Mouse (Mus musculus): Measurements from ENCODE around the gene Vps16. TPM values are rescaled to one million over a fixed set of nuclear protein-coding genes. Genes with fewer than 3 reads are reported as not detected.

The Vps16 gene
- 208 and 223 TPM in 2 replicates for total RNA-seq (2017)

GRCm38 (mm10) chr2:130424126-130424853 is at the start of gene Vps16, which contains the start of gene Pced1a:
Gene Vps16, plus strand, starts transcription at chr2:130424339.
Gene Pced1a, minus strand, starts transcription at chr2:130424701.
- ATAC-seq (ENCODE audit: extremely low read depth, insufficient number of reproducible peaks, low FRiP score, poor library complexity, severe bottlenecking): peak; percentile 72

GRCm38 (mm10) chr2:130374951-130375350 is 49.2 kb upstream of the Vps16 start:
- ATAC-seq (ENCODE audit: extremely low read depth, insufficient number of reproducible peaks, low FRiP score, poor library complexity, severe bottlenecking): no peak

- no peak for ATAC-seq (ENCODE audit: extremely low read depth, insufficient number of reproducible peaks, low FRiP score, poor library complexity, severe bottlenecking)
Measured at GRCm38 (mm10) chr2:130383205-130383604, 40.9 kb upstream of the Vps16 start.

- ATAC-seq (ENCODE audit: extremely low read depth, insufficient number of reproducible peaks, low FRiP score, poor library complexity, severe bottlenecking): no peak
Measured at GRCm38 (mm10) chr2:130383895-130384294, 40.2 kb upstream of the Vps16 start.

- no peak for ATAC-seq (ENCODE audit: extremely low read depth, insufficient number of reproducible peaks, low FRiP score, poor library complexity, severe bottlenecking)
Measured at GRCm38 (mm10) chr2:130386212-130386611, 37.9 kb upstream of the Vps16 start.

- ATAC-seq (ENCODE audit: extremely low read depth, insufficient number of reproducible peaks, low FRiP score, poor library complexity, severe bottlenecking): no peak
Measured at GRCm38 (mm10) chr2:130388796-130389195, 35.3 kb upstream of the Vps16 start.

- no peak for ATAC-seq (ENCODE audit: extremely low read depth, insufficient number of reproducible peaks, low FRiP score, poor library complexity, severe bottlenecking)
Measured at GRCm38 (mm10) chr2:130390993-130391625, 33.0 kb upstream of the Vps16 start.

- ATAC-seq (ENCODE audit: extremely low read depth, insufficient number of reproducible peaks, low FRiP score, poor library complexity, severe bottlenecking): no peak
Measured at GRCm38 (mm10) chr2:130392836-130393235, 31.3 kb upstream of the Vps16 start.

- no peak for ATAC-seq (ENCODE audit: extremely low read depth, insufficient number of reproducible peaks, low FRiP score, poor library complexity, severe bottlenecking)
Measured at GRCm38 (mm10) chr2:130395696-130396095, 28.4 kb upstream of the Vps16 start.

- ATAC-seq (ENCODE audit: extremely low read depth, insufficient number of reproducible peaks, low FRiP score, poor library complexity, severe bottlenecking): no peak
Measured at GRCm38 (mm10) chr2:130397186-130397985, 26.8 kb upstream of the Vps16 start, which contains the start of gene Cpxm1. Gene Cpxm1, minus strand, starts transcription at chr2:130397574.

GRCm38 (mm10) chr2:130398091-130398490 is 26.0 kb upstream of the Vps16 start:
- no peak for ATAC-seq (ENCODE audit: extremely low read depth, insufficient number of reproducible peaks, low FRiP score, poor library complexity, severe bottlenecking)

GRCm38 (mm10) chr2:130400046-130400445 is 24.1 kb upstream of the Vps16 start:
- ATAC-seq (ENCODE audit: extremely low read depth, insufficient number of reproducible peaks, low FRiP score, poor library complexity, severe bottlenecking): no peak

- no peak for ATAC-seq (ENCODE audit: extremely low read depth, insufficient number of reproducible peaks, low FRiP score, poor library complexity, severe bottlenecking)
Measured at GRCm38 (mm10) chr2:130401891-130402290, 22.2 kb upstream of the Vps16 start.

- ATAC-seq (ENCODE audit: extremely low read depth, insufficient number of reproducible peaks, low FRiP score, poor library complexity, severe bottlenecking): no peak
Measured at GRCm38 (mm10) chr2:130404939-130405338, 19.2 kb upstream of the Vps16 start, which contains the start of the genes Gm28372 and 1700020A23Rik. Gene Gm28372, plus strand, starts transcription at chr2:130405239. Gene 1700020A23Rik, plus strand, starts transcription at chr2:130405259.

- no peak for ATAC-seq (ENCODE audit: extremely low read depth, insufficient number of reproducible peaks, low FRiP score, poor library complexity, severe bottlenecking)
Measured at GRCm38 (mm10) chr2:130406178-130406577, 18.0 kb upstream of the Vps16 start, which contains the start of gene Tmem239. Gene Tmem239, plus strand, starts transcription at chr2:130406478.

GRCm38 (mm10) chr2:130408194-130408593 is 15.9 kb upstream of the Vps16 start:
- ATAC-seq (ENCODE audit: extremely low read depth, insufficient number of reproducible peaks, low FRiP score, poor library complexity, severe bottlenecking): no peak

GRCm38 (mm10) chr2:130411558-130412495 is 12.3 kb upstream of the Vps16 start:
- ATAC-seq (ENCODE audit: extremely low read depth, insufficient number of reproducible peaks, low FRiP score, poor library complexity, severe bottlenecking): peak; percentile 73

GRCm38 (mm10) chr2:130412775-130413174 is 11.4 kb upstream of the Vps16 start:
- no peak for ATAC-seq (ENCODE audit: extremely low read depth, insufficient number of reproducible peaks, low FRiP score, poor library complexity, severe bottlenecking)

Measured in neutrophil, adult 5-6 weeks (primary cell).